Mouse (Mus musculus) hindbrain, embryonic 10.5 days (tissue): Measurements from ENCODE around the gene Pamr1. TPM values are rescaled to one million over a fixed set of nuclear protein-coding genes. Genes with fewer than 3 reads are reported as not detected.

Experiments used
- DNase-seq: peaks from one replicate; pipeline ENCODE4 v3.0.0-alpha.2; 2017; ENCODE audit warnings: low spot score
- H3K27ac ChIP-seq: fragments of 300-500 bp; sonication (generic); 2 replicates; pipeline ENCODE4 v1.5.1; 2016; ENCODE audit warnings: mild to moderate bottlenecking, moderate library complexity
- H3K27me3 ChIP-seq: fragments of 300-500 bp; sonication (generic); 2 replicates; pipeline ENCODE4 v1.6.1; 2016; ENCODE audit warnings: mild to moderate bottlenecking; ENCODE audit not compliant: poor library complexity, insufficient read depth, severe bottlenecking
- H3K36me3 ChIP-seq: fragments of 300-500 bp; sonication (generic); 2 replicates; pipeline ENCODE4 v1.6.1; 2016; ENCODE audit warnings: mild to moderate bottlenecking, moderate library complexity
- H3K4me1 ChIP-seq: fragments of 300-500 bp; sonication (generic); replicated peaks from 2 replicates; pipeline ENCODE4 v1.6.1; 2016; ENCODE audit warnings: mild to moderate bottlenecking
- H3K4me3 ChIP-seq: fragments of 300-500 bp; sonication (generic); 2 replicates; pipeline ENCODE4 v1.5.1; 2016; ENCODE audit warnings: mild to moderate bottlenecking, moderate library complexity
- H3K9me3 ChIP-seq: fragments of 300-500 bp; sonication (generic); 2 replicates; pipeline ENCODE4 v1.6.1; 2016; ENCODE audit warnings: mild to moderate bottlenecking, moderate library complexity
- WGBS: fragments of 180-500 bp; shearing (Covaris S2); methylation state at CpG from one replicate; pipeline ENCODE4 v1.1.7; 2016; 5-methylcytosine and 5-hydroxymethylcytosine counted together
- polyA plus RNA-seq: library from polyadenylated mRNA; unstranded; fragments of >200 nt; fragmentation: Nextera tagmentation; extraction: Ambion mirVana; gene quantifications from 2 replicates; pipeline ENCODE4 v1.2.1, GENCODE M21; 2016

Pamr1 gene
- polyA plus RNA-seq, 1 experiment from 2014 or later: 0.68 TPM

DNA sequence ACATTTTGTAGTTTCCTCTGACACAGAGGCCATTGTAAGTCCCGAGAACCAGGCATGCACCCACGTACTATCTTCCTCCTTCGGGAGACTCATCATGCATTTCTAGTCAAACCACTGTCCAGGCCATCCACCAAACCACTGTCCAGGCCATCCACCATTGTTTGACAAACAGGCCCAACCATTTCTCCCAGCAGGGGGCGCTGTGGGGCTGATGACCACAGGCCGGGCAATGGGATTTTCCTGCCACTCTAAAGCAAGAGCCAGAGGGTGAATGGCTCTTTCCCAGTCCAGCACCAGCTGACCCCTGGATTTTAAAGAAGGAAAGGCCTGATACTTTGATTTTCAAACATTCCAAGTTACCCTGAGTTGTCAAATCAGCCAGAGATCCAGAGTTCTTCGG is 125.5 kb downstream of the Pamr1 start:
- H3K4me1 ChIP-seq: no peaks in the 10 kb centered on the region
- 71% methylated on average over 6 of the region's 6 CpGs for WGBS
- peak; percentile 74 for DNase-seq
- H3K36me3 ChIP-seq: no peaks in the 10 kb centered on the region
- H3K4me3 ChIP-seq: no peak overlapping the region
- no peak overlapping the region for H3K27ac ChIP-seq
- no peaks in the 10 kb centered on the region for H3K9me3 ChIP-seq
- H3K27me3 ChIP-seq: no peaks in the 10 kb centered on the region

GRCm38 (mm10) chr2:102676716-102677312 is 127.0 kb downstream of the Pamr1 start:
- no peaks in the 10 kb centered on the region for H3K9me3 ChIP-seq
- H3K27me3 ChIP-seq: no peaks in the 10 kb centered on the region
- H3K36me3 ChIP-seq: no peaks in the 10 kb centered on the region
- WGBS: 95% methylated on average over 9 of the region's 9 CpGs
- DNase-seq: no peak
- no peak overlapping the region for H3K27ac ChIP-seq
- no peak overlapping the region for H3K4me3 ChIP-seq
- H3K4me1 ChIP-seq: no peaks in the 10 kb centered on the region

DNA sequence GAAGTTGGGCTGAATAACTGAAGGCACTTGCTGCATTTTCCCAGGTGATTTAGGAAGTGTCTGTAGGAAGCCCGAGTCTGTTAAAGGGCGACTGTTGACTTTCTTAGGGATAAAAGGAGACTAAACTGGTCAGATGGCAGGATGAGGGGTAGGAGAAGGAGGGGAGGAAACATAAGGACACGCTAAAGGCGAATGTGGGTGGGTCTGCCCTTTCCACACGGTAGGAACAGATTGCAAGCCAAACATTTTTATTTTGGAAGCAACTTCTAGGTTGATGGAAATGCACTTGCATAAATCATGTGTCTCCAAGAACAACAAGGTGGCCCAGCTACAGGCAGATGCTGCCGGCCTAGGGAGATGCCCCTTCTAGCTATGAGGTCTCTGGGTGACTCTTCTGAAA is 127.6 kb downstream of the Pamr1 start:
- Histone ChIP-seq H3K9me3 (no peaks in the 10 kb centered on the region), H3K27me3 (no peaks in the 10 kb centered on the region), H3K27ac (no peak overlapping the region), H3K4me3 (no peak overlapping the region), H3K36me3 (no peaks in the 10 kb centered on the region), H3K4me1 (no peaks in the 10 kb centered on the region)
- 86% methylated on average over 6 of the region's 6 CpGs for WGBS
- DNase-seq: no peak

DNA sequence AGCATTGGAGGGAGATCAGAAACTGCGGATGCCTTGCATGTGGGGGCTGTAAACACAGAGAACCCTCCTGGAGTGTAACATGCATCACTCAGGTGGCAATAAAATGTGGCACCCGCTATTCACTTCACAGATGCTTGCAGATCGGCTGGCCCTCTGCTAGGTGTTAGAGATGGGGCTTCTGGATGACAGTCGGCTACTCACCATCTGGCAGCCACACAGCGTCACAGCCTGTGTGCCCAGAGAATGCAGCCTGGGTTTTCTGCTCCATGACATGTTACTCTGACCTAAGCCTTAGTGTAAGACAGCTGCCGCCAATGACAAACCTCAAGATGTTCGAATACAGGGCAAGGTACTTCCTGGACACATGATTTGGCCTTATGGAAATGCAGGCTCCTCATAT is 131.5 kb downstream of the Pamr1 start:
- no peaks in the 10 kb centered on the region for H3K27me3 ChIP-seq
- no peak for DNase-seq
- 80% methylated on average over 7 of the region's 7 CpGs for WGBS
- H3K27ac ChIP-seq: no peak overlapping the region
- peaks cover 9% of the 10 kb centered on the region; the same call in 1 of the 2 replicates for H3K4me1 ChIP-seq
- no peaks in the 10 kb centered on the region for H3K9me3 ChIP-seq
- no peaks in the 10 kb centered on the region for H3K36me3 ChIP-seq
- H3K4me3 ChIP-seq: no peak overlapping the region

DNA sequence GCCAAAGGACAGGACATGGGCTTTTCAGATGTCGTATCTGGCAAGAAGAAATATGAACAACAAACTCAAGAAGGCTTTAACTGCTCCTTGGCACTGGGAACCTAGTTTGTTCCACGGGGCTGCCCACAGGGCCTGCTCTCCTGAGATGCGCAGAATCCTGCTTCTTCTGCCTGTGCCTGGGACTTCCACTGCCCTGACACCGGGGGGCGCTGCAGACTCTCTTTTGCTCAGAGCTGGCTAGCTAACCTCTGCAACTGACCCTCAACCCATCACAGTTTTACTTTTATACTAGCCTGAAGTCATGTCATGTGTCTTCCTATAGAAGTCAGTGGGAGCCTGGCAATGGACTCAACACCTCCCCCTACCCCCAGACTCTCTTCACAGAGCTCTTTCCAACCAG is 132.4 kb downstream of the Pamr1 start:
- WGBS: 44% methylated on average over 5 of the region's 5 CpGs
- Histone ChIP-seq H3K27me3 (no peaks in the 10 kb centered on the region), H3K36me3 (no peaks in the 10 kb centered on the region), H3K27ac (no peak overlapping the region), H3K4me1 (peaks cover 12% of the 10 kb centered on the region; the same call in 1 of the 2 replicates), H3K9me3 (no peaks in the 10 kb centered on the region), H3K4me3 (no peak overlapping the region)
- peak; percentile 36 for DNase-seq

DNA sequence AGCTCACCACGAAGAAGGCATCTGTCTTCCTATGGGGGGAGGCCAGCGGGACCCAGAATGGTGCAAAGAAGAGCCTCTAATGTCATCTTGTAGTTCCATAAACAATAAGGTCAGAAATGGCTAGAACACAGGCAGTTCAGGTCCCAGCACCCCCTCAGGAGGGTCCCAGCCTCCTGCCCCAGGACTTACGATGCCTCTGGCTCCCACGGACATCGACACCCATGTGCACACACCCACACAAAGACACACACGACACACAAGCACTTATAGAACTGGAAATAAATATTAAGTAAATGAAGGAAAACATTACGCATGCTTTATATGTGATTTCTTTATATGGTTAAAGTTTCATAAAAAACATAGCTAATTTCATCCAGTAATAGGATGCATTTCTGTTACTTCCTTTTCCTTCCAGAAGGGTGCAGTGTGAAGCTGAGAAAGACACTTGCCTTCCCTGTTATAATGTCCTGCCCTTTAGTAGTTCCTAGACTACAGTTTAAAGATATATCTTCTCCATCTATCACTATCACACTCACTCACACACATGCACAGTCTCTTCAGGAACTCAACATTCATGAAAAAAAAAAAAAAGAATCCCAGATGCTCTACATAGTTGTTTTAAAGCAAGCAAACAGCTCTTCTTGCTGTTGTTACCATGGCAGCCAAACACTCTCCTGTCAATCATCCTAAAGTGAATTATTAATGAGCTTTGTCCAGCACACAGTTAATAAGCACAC is 135.7 kb downstream of the Pamr1 start:
- no peak for DNase-seq
- Histone ChIP-seq H3K4me3 (no peak overlapping the region), H3K9me3 (no peaks in the 10 kb centered on the region), H3K36me3 (no peaks in the 10 kb centered on the region), H3K4me1 (peaks cover 12% of the 10 kb centered on the region; the same call in 1 of the 2 replicates), H3K27me3 (no peaks in the 10 kb centered on the region), H3K27ac (peak overlapping the region; percentile 74; the same call in 1 of the 2 replicates)
- WGBS: 87% methylated on average over 7 of the region's 7 CpGs

GRCm38 (mm10) chr2:102686108-102686450 is 136.3 kb downstream of the Pamr1 start:
- Histone ChIP-seq H3K4me3 (no peak overlapping the region), H3K27me3 (no peaks in the 10 kb centered on the region), H3K9me3 (no peaks in the 10 kb centered on the region), H3K36me3 (no peaks in the 10 kb centered on the region), H3K4me1 (peaks cover 12% of the 10 kb centered on the region; the same call in 1 of the 2 replicates), H3K27ac (peak overlapping the region; percentile 74)
- peak; percentile 18 for DNase-seq
- WGBS: 70% methylated on average over 9 of the region's 9 CpGs

Other genes starting within 250 kb of the Pamr1 start
- 23.7 and 25.3 TPM in 2 replicates for gene Trim44, start 142.2 kb upstream of the Pamr1 start, polyA plus RNA-seq
- gene Fjx1, start 97.5 kb upstream of the Pamr1 start, polyA plus RNA-seq: 17.4 and 25.0 TPM in 2 replicates
- gene Slc1a2, start 108.6 kb downstream of the Pamr1 start, polyA plus RNA-seq: 5.9 and 10.9 TPM in 2 replicates